Mouse (Mus musculus): ENCODE data around the gene Cpne5. TPM values are rescaled to one million over a fixed set of nuclear protein-coding genes. Genes with fewer than 3 reads are reported as not detected.

Gene Cpne5
- total and polyA plus RNA-seq, 3 experiments = 0.19 to 1.0 TPM; not detected in 1

DNA sequence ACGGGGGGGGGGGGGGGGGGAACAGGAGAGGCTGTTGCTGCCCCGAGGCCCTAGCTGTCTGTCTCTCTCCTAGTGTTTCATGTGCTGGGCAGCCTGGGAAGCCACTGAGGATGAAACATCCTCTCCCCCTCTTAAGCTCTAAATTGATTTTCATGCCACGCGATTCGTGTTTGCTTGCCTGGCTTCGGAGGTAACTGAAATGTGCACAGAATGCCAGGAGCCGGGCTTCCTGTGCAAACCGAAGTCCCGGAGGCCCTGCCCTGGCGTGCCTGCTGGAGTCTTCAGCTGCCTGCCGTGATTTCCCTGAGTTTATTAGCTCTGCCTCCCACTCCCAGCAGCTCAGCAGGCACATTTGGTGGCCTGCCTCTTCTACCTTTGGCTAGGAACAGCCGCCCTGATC is 6.9 kb upstream of the Cpne5 start:
- H3K27me3 ChIP-seq (ENCODE audit: control insufficient read depth in 1 of 2, insufficient read depth in 2 of 2, low read length in 2 of 2) = no peaks in the 10 kb centered on the region
- TF ChIP-seq ETS1 (IDR thresholded peaks at IDR 0.05; ENCODE audit: low read depth, low read length) (no peak), NELFE (IDR thresholded peaks at IDR 0.05; ENCODE audit: low read depth, low read length) (no peak), MYC (IDR thresholded peaks at IDR 0.05; ENCODE audit: low read depth, low read length) (no peak), MAFK (IDR thresholded peaks at IDR 0.05; ENCODE audit: borderline replicate concordance, low read depth, low read length) (no peak), EP300 (IDR thresholded peaks at IDR 0.05; ENCODE audit: low read depth in 1 of 2, low read length in 2 of 2) (no peak), CTCF (IDR thresholded peaks at IDR 0.05 in 2 of 3, conservative IDR thresholded peaks at IDR 0.05 in 1 of 3; ENCODE audit: control insufficient read depth in 1 of 3, insufficient read depth in 1 of 3, low read depth in 2 of 3, low read length in 3 of 3, poor library complexity in 1 of 3, severe bottlenecking in 1 of 3) (no peak), USF2 (IDR thresholded peaks at IDR 0.05; ENCODE audit: borderline replicate concordance in 1 of 2, insufficient read depth in 1 of 2, low read depth in 1 of 2, low read length in 2 of 2) (no peak), JUND (IDR thresholded peaks at IDR 0.05; ENCODE audit: low read depth, low read length) (no peak), MYB (IDR thresholded peaks at IDR 0.05; ENCODE audit: low read depth, low read length) (no peak), BHLHE40 (IDR thresholded peaks at IDR 0.05; ENCODE audit: borderline replicate concordance, low read depth, low read length) (no peak), TBP (IDR thresholded peaks at IDR 0.05; ENCODE audit: low read depth, low read length) (no peak), MXI1 (IDR thresholded peaks at IDR 0.05; ENCODE audit: low read depth, low read length) (no peak), ZKSCAN1 (IDR thresholded peaks at IDR 0.05; ENCODE audit: low read depth, low read length) (no peak), TCF12 (IDR thresholded peaks at IDR 0.05; ENCODE audit: low read depth, low read length) (no peak), ZC3H11A (IDR thresholded peaks at IDR 0.05; ENCODE audit: low read depth, low read length) (no peak), CHD1 (IDR thresholded peaks at IDR 0.05; ENCODE audit: low read depth, low read length) (no peak)
- H3K36me3 ChIP-seq (ENCODE audit: control insufficient read depth in 1 of 2, insufficient read depth in 2 of 2, low read length in 2 of 2) = no peaks in the 10 kb centered on the region; a peak in 1 of 4 replicates
- H3K9ac ChIP-seq (ENCODE audit: control insufficient read depth, low read depth, low read length, poor library complexity, severe bottlenecking) = no peak overlapping the region
- H3K4me1 ChIP-seq (ENCODE audit: control insufficient read depth in 1 of 2, insufficient read depth in 2 of 2, low read length in 2 of 2) = peaks cover 5% of the 10 kb centered on the region in 2 experiments; a peak in 2 of 4 replicates
- H3K79me2 ChIP-seq (ENCODE audit: control insufficient read depth, insufficient read depth, low read length, poor library complexity) = no peaks in the 10 kb centered on the region
- H3K27ac ChIP-seq (ENCODE audit: control insufficient read depth, low read depth, low read length) = no peak overlapping the region
- H3K9me3 ChIP-seq (replicated peaks; ENCODE audit: insufficient read depth, low read length) = no peaks in the 10 kb centered on the region
- H3K4me3 ChIP-seq (ENCODE audit: control insufficient read depth in 1 of 2, insufficient read depth in 1 of 2, low read depth in 2 of 2, low read length in 2 of 2) = no peak overlapping the region
- no peak for DNase-seq (ENCODE audit: low read depth, low spot score)

DNA sequence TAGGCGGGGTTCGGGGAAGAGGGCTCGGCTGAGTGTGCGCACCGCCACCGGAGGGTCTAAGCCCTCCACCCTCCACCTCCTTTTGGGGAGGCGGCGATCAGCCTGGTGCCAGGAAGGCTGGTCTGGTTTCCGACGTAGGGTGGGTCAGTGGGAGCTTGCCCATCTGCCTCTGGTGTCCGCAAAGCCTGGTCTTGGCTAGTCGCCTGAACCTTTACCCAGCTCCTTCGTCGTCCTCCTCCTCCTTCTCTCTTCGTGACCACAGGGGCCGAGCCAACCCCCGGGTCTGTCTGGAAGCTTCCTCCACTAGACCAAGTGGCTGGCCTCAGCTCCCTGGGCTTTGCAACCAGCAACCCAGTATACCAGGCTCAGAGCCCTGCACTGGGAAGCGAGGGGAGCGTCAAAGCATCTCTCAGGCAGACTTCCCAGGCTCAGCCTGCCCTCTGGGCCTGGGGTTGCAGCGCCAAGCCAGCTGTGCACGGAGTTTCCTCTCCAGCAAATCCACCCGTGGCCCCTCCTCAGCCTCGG is 516 bp upstream of the Cpne5 start:
- Histone ChIP-seq H3K4me1 (ENCODE audit: control insufficient read depth in 1 of 2, insufficient read depth in 2 of 2, low read length in 2 of 2) (no peaks in the 10 kb centered on the region), H3K27me3 (ENCODE audit: control insufficient read depth in 1 of 2, insufficient read depth in 2 of 2, low read length in 2 of 2) (no peaks in the 10 kb centered on the region; a peak in 1 of 4 replicates), H3K27ac (ENCODE audit: control insufficient read depth, low read depth, low read length) (no peak overlapping the region), H3K4me3 (ENCODE audit: control insufficient read depth in 1 of 2, insufficient read depth in 1 of 2, low read depth in 2 of 2, low read length in 2 of 2) (no peak overlapping the region), H3K79me2 (ENCODE audit: control insufficient read depth, insufficient read depth, low read length, poor library complexity) (no peaks in the 10 kb centered on the region), H3K36me3 (ENCODE audit: control insufficient read depth in 1 of 2, insufficient read depth in 2 of 2, low read length in 2 of 2) (no peaks in the 10 kb centered on the region), H3K9ac (ENCODE audit: control insufficient read depth, low read depth, low read length, poor library complexity, severe bottlenecking) (no peak overlapping the region), H3K9me3 (replicated peaks; ENCODE audit: insufficient read depth, low read length) (no peaks in the 10 kb centered on the region)
- no peak for DNase-seq (ENCODE audit: low read depth, low spot score)
- TF ChIP-seq MAX (IDR thresholded peaks at IDR 0.05; ENCODE audit: low read length) (no peak), TBP (IDR thresholded peaks at IDR 0.05; ENCODE audit: low read depth, low read length) (no peak), ETS1 (IDR thresholded peaks at IDR 0.05; ENCODE audit: low read depth, low read length) (no peak), MXI1 (IDR thresholded peaks at IDR 0.05; ENCODE audit: low read depth, low read length) (no peak), USF1 (IDR thresholded peaks at IDR 0.05; ENCODE audit: low read depth, low read length) (no peak), MYB (IDR thresholded peaks at IDR 0.05; ENCODE audit: low read depth, low read length) (no peak), HCFC1 (IDR thresholded peaks at IDR 0.05; ENCODE audit: low read depth, low read length) (no peak), CHD1 (IDR thresholded peaks at IDR 0.05; ENCODE audit: low read depth, low read length) (no peak), RCOR1 (IDR thresholded peaks at IDR 0.05; ENCODE audit: low read depth, low read length) (no peak), ZKSCAN1 (IDR thresholded peaks at IDR 0.05; ENCODE audit: low read depth, low read length) (no peak), MYC (IDR thresholded peaks at IDR 0.05; ENCODE audit: low read depth, low read length) (no peak), EP300 (IDR thresholded peaks at IDR 0.05; ENCODE audit: low read depth in 1 of 2, low read length in 2 of 2) (no peak), BHLHE40 (IDR thresholded peaks at IDR 0.05; ENCODE audit: borderline replicate concordance, low read depth, low read length) (no peak), MAFK (IDR thresholded peaks at IDR 0.05; ENCODE audit: borderline replicate concordance, low read depth, low read length) (no peak), POLR2AphosphoS2 (IDR thresholded peaks at IDR 0.05; ENCODE audit: low read length) (no peak), KAT2A (conservative IDR thresholded peaks at IDR 0.05; ENCODE audit: low read depth, low read length) (no peak), POLR2A (IDR thresholded peaks at IDR 0.05; ENCODE audit: control insufficient read depth in 1 of 2, insufficient read depth in 1 of 2, low read depth in 1 of 2, low read length in 2 of 2, poor library complexity in 1 of 2) (no peak), NRF1 (IDR thresholded peaks at IDR 0.05; ENCODE audit: insufficient read depth, low read depth, low read length, poor library complexity, severe bottlenecking) (no peak), TAL1 (IDR thresholded peaks at IDR 0.05; ENCODE audit: low read length) (no peak), MAZ (IDR thresholded peaks at IDR 0.05; ENCODE audit: low read depth, low read length) (no peak)
